Mouse (Mus musculus): ENCODE results near the gene Csf2rb2.
"Not testable (repeated sequence)": the region's sequence is repeated elsewhere in the genome, so short reads cannot be mapped to it uniquely, and the experiment has no call there.

GRCm38 (mm10) chr15:78329972-78330371 lies 24.5 kb upstream of the Csf2rb2 start:
- TF ChIP-seq CTCF (IDR thresholded peaks at IDR 0.05; ENCODE audit: borderline replicate concordance, control insufficient read depth, extremely low read depth, insufficient read depth, low read length, poor library complexity); POLR2A (IDR thresholded peaks at IDR 0.05; ENCODE audit: control insufficient read depth, extremely low read depth, insufficient read depth, low read length, poor library complexity): not testable (repeated sequence)
